Mouse (Mus musculus): Measurements from ENCODE around the gene Pard3. TPM values are rescaled to one million over a fixed set of nuclear protein-coding genes. Genes with fewer than 3 reads are reported as not detected.
A peak's percentile ranks its signal among the peaks of the same experiment; 100 is the strongest.

The Pard3 gene
- polyA plus RNA-seq, 1 experiment = 10.4 TPM

DNA sequence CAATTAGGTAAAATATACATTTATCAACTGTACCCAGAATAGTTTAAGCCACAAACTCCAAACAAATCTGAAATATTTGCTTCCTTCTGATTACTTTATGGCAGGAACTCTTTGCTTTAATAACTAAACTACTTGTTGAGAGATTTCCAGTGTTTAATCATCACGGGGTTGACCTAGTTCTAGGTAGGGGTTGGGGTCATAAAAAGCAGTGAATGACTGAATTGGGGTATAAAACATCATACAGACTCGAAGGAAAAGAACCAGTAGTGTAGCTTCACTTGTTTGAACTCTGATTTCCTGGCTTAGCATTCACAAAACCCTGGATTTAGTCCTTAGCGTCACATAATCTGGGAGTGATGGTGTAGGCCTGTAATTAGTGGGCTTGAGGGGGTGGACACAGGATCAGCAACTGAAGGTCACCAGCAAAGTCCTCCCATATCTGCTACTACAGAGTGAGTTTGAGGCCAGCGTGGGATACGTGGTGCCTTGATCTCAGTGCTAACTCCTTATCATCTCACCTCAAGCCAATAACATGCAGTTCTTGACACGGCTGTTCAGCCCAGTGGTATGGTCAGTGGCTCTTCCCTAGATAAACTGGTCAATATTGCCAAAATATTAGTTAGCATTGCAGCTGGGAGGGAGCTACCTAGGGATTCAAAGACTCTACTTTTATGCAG is 111.6 kb downstream of the Pard3 start:
- no peaks in the 10 kb centered on the region for H3K27me3 ChIP-seq (ENCODE audit: control insufficient read depth, insufficient read depth, low read length)
- 79% methylated on average over 6 of the region's 6 CpGs for WGBS
- H3K4me3 ChIP-seq (ENCODE audit: control insufficient read depth, insufficient read depth, low read length) = no peak overlapping the region
- no peak overlapping the region for H3K27ac ChIP-seq (ENCODE audit: control insufficient read depth, insufficient read depth, low read length)
- no peaks in the 10 kb centered on the region for H3K36me3 ChIP-seq (ENCODE audit: control insufficient read depth, insufficient read depth, low read length)
- no peak for TF ChIP-seq CTCF (IDR thresholded peaks at IDR 0.05; ENCODE audit: borderline replicate concordance, control insufficient read depth, extremely low read depth, insufficient read depth, low read length, poor library complexity)
- no peaks in the 10 kb centered on the region for H3K4me1 ChIP-seq (replicated peaks; ENCODE audit: control insufficient read depth, insufficient read depth, low read length)
- DNase-seq = no peak

- Histone ChIP-seq H3K4me3 (ENCODE audit: control insufficient read depth, insufficient read depth, low read length) (no peak overlapping the region), H3K27me3 (ENCODE audit: control insufficient read depth, insufficient read depth, low read length) (no peaks in the 10 kb centered on the region), H3K4me1 (replicated peaks; ENCODE audit: control insufficient read depth, insufficient read depth, low read length) (no peaks in the 10 kb centered on the region), H3K36me3 (ENCODE audit: control insufficient read depth, insufficient read depth, low read length) (no peaks in the 10 kb centered on the region), H3K27ac (ENCODE audit: control insufficient read depth, insufficient read depth, low read length) (no peak overlapping the region)
- WGBS = 48% methylated on average over 4 of the region's 4 CpGs
- no peak for TF ChIP-seq CTCF (IDR thresholded peaks at IDR 0.05; ENCODE audit: borderline replicate concordance, control insufficient read depth, extremely low read depth, insufficient read depth, low read length, poor library complexity)
- TF ChIP-seq POLR2A (IDR thresholded peaks at IDR 0.05; ENCODE audit: control insufficient read depth, extremely low read depth, insufficient read depth, low read length, poor library complexity) = no peak
- DNase-seq = peak; percentile 5
These were observed 114.9 kb downstream of the Pard3 start for GRCm38 (mm10) chr8:127178634-127179033.

DNA sequence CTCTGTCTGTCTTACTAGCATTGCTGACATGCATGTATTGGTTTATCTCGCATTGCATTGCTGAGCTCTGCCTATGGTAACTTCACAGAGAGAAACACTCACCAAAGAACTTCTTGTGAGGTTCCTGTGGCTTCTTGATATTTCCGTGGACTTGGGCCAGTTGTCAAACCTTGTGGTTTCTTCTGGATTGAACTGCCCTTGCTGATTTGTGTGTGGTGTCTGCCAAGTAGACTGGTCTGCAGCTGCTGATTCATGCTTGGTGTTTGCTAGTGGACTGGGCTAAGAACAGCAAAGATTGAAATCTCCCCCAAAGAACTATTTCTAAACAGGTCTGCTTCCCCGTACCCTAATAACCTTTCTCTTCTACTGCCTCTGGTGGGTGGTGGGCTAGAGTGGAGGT is 117.6 kb downstream of the Pard3 start:
- Histone ChIP-seq H3K27me3 (ENCODE audit: control insufficient read depth, insufficient read depth, low read length) (no peaks in the 10 kb centered on the region), H3K4me1 (replicated peaks; ENCODE audit: control insufficient read depth, insufficient read depth, low read length) (no peaks in the 10 kb centered on the region), H3K27ac (ENCODE audit: control insufficient read depth, insufficient read depth, low read length) (no peak overlapping the region), H3K36me3 (ENCODE audit: control insufficient read depth, insufficient read depth, low read length) (no peaks in the 10 kb centered on the region), H3K4me3 (ENCODE audit: control insufficient read depth, insufficient read depth, low read length) (no peak overlapping the region)
- 45% methylated on average over 3 of the region's 3 CpGs for WGBS
- DNase-seq = no peak
- TF ChIP-seq CTCF (IDR thresholded peaks at IDR 0.05; ENCODE audit: borderline replicate concordance, control insufficient read depth, extremely low read depth, insufficient read depth, low read length, poor library complexity) = no peak
- no peak for TF ChIP-seq POLR2A (IDR thresholded peaks at IDR 0.05; ENCODE audit: control insufficient read depth, extremely low read depth, insufficient read depth, low read length, poor library complexity)

GRCm38 (mm10) chr8:127182065-127182464 is 118.4 kb downstream of the Pard3 start:
- 91% methylated on average over 3 of the region's 3 CpGs for WGBS
- H3K27ac ChIP-seq (ENCODE audit: control insufficient read depth, insufficient read depth, low read length) = no peak overlapping the region

GRCm38 (mm10) chr8:127183533-127183932 is 119.8 kb downstream of the Pard3 start:
- Histone ChIP-seq H3K4me3 (ENCODE audit: control insufficient read depth, insufficient read depth, low read length) (no peak overlapping the region), H3K4me1 (replicated peaks; ENCODE audit: control insufficient read depth, insufficient read depth, low read length) (no peaks in the 10 kb centered on the region), H3K27me3 (ENCODE audit: control insufficient read depth, insufficient read depth, low read length) (no peaks in the 10 kb centered on the region), H3K36me3 (ENCODE audit: control insufficient read depth, insufficient read depth, low read length) (no peaks in the 10 kb centered on the region), H3K27ac (ENCODE audit: control insufficient read depth, insufficient read depth, low read length) (no peak overlapping the region)
- 89% methylated on average over 2 of the region's 2 CpGs for WGBS
- TF ChIP-seq CTCF (IDR thresholded peaks at IDR 0.05; ENCODE audit: borderline replicate concordance, control insufficient read depth, extremely low read depth, insufficient read depth, low read length, poor library complexity) = no peak
- TF ChIP-seq POLR2A (IDR thresholded peaks at IDR 0.05; ENCODE audit: control insufficient read depth, extremely low read depth, insufficient read depth, low read length, poor library complexity) = no peak
- DNase-seq = no peak

More at GRCm38 (mm10) chr8:127182065-127182464, 118.4 kb downstream of the Pard3 start:
- H3K27me3 ChIP-seq (ENCODE audit: control insufficient read depth, insufficient read depth, low read length) = no peaks in the 10 kb centered on the region
- TF ChIP-seq CTCF (IDR thresholded peaks at IDR 0.05; ENCODE audit: borderline replicate concordance, control insufficient read depth, extremely low read depth, insufficient read depth, low read length, poor library complexity) (no peak), POLR2A (IDR thresholded peaks at IDR 0.05; ENCODE audit: control insufficient read depth, extremely low read depth, insufficient read depth, low read length, poor library complexity) (no peak)
- no peak overlapping the region for H3K4me3 ChIP-seq (ENCODE audit: control insufficient read depth, insufficient read depth, low read length)
- H3K36me3 ChIP-seq (ENCODE audit: control insufficient read depth, insufficient read depth, low read length) = no peaks in the 10 kb centered on the region
- no peak for DNase-seq
- no peaks in the 10 kb centered on the region for H3K4me1 ChIP-seq (replicated peaks; ENCODE audit: control insufficient read depth, insufficient read depth, low read length)

DNA sequence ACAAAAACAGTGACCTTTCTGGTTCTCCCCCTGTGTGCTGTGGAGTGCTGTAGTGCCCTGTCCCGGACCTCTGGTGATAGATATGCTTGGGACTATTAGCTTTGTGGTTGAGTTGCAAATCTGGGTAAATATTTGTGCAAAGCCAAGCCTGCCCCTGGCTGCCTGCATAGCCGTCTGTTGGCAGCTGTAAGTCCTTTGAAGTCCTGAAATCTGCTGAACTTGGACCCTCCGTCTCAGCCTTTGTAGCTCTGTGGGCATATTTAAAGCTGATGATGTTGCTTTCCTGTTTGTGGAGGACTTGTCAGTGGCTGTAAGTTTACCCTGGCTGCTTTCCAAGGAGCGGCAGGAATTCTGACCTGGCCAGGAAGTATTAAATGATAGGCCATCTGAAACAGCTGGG is 120.3 kb downstream of the Pard3 start:
- Histone ChIP-seq H3K4me3 (ENCODE audit: control insufficient read depth, insufficient read depth, low read length) (no peak overlapping the region), H3K4me1 (replicated peaks; ENCODE audit: control insufficient read depth, insufficient read depth, low read length) (no peaks in the 10 kb centered on the region), H3K27ac (ENCODE audit: control insufficient read depth, insufficient read depth, low read length) (no peak overlapping the region), H3K27me3 (ENCODE audit: control insufficient read depth, insufficient read depth, low read length) (no peaks in the 10 kb centered on the region), H3K36me3 (ENCODE audit: control insufficient read depth, insufficient read depth, low read length) (no peaks in the 10 kb centered on the region)
- WGBS = 63% methylated on average over 4 of the region's 4 CpGs
- DNase-seq = no peak
- TF ChIP-seq CTCF (IDR thresholded peaks at IDR 0.05; ENCODE audit: borderline replicate concordance, control insufficient read depth, extremely low read depth, insufficient read depth, low read length, poor library complexity) (no peak), POLR2A (IDR thresholded peaks at IDR 0.05; ENCODE audit: control insufficient read depth, extremely low read depth, insufficient read depth, low read length, poor library complexity) (no peak)

DNA sequence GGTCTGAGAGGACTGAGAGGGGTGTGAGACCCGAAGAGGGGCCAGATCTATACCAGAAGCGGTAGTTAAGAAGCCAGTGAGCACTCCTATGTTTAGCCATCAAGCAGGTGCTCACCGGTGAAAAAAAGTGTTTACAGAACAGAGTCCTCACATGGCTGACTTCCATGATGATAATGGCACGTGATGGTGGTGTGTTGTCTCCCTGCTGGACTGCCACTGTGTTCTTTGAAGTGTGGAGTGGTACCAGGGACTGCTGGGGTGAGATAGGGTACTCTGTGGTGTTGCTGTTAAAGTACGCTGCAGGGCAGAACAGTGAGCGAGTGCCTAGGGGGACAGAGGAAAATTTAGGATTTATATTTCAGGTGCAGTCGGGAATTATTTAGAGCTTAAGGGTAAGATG is 122.2 kb downstream of the Pard3 start:
- WGBS = 90% methylated on average over 7 of the region's 7 CpGs
- Histone ChIP-seq H3K4me1 (replicated peaks; ENCODE audit: control insufficient read depth, insufficient read depth, low read length) (no peaks in the 10 kb centered on the region), H3K4me3 (ENCODE audit: control insufficient read depth, insufficient read depth, low read length) (no peak overlapping the region), H3K36me3 (ENCODE audit: control insufficient read depth, insufficient read depth, low read length) (no peaks in the 10 kb centered on the region), H3K27ac (ENCODE audit: control insufficient read depth, insufficient read depth, low read length) (no peak overlapping the region), H3K27me3 (ENCODE audit: control insufficient read depth, insufficient read depth, low read length) (no peaks in the 10 kb centered on the region)
- DNase-seq = no peak
- TF ChIP-seq POLR2A (IDR thresholded peaks at IDR 0.05; ENCODE audit: control insufficient read depth, extremely low read depth, insufficient read depth, low read length, poor library complexity) (no peak), CTCF (IDR thresholded peaks at IDR 0.05; ENCODE audit: borderline replicate concordance, control insufficient read depth, extremely low read depth, insufficient read depth, low read length, poor library complexity) (no peak)
